Mouse (Mus musculus): ENCODE measurements around the gene Sbk3.

Sbk3 gene

GRCm38 (mm10) chr7:4919096-4919495, 51.9 kb downstream of the Sbk3 start:
- peaks cover 34% of the 10 kb centered on the region for H3K36me3 ChIP-seq (ENCODE audit: insufficient read depth, low read length)
- peak overlapping the region; percentile 64 for H3K4me3 ChIP-seq (replicated peaks; ENCODE audit: low read length)
- TF ChIP-seq NANOG (IDR thresholded peaks at IDR 0.05; ENCODE audit: borderline replicate concordance, low read length): no peak
- TF ChIP-seq POU5F1 (IDR thresholded peaks at IDR 0.05; ENCODE audit: borderline replicate concordance, low read length): no peak
- no peak for TF ChIP-seq CTCF (conservative IDR thresholded peaks at IDR 0.05; ENCODE audit: low read length)

GRCm38 (mm10) chr7:4918681-4919080, 52.3 kb downstream of the Sbk3 start:
- Histone ChIP-seq H3K4me1 (replicated peaks; ENCODE audit: low read depth, low read length) (peaks cover 88% of the 10 kb centered on the region), H3K9me3 (ENCODE audit: low read length) (no peaks in the 10 kb centered on the region), H3K36me3 (ENCODE audit: insufficient read depth, low read length) (peaks cover 34% of the 10 kb centered on the region), H3K27me3 (ENCODE audit: insufficient read depth, low read length) (peaks cover under 1% of the 10 kb centered on the region; the same call in 1 of the 2 replicates), H3K4me3 (replicated peaks; ENCODE audit: low read length) (peak overlapping the region; percentile 64)
- TF ChIP-seq POU5F1 (IDR thresholded peaks at IDR 0.05; ENCODE audit: borderline replicate concordance, low read length) (no peak), CTCF (conservative IDR thresholded peaks at IDR 0.05; ENCODE audit: low read length) (no peak), NANOG (IDR thresholded peaks at IDR 0.05; ENCODE audit: borderline replicate concordance, low read length) (no peak)

More at GRCm38 (mm10) chr7:4919096-4919495, 51.9 kb downstream of the Sbk3 start:
- Histone ChIP-seq H3K4me1 (replicated peaks; ENCODE audit: low read depth, low read length) (peaks cover 88% of the 10 kb centered on the region), H3K9me3 (ENCODE audit: low read length) (no peaks in the 10 kb centered on the region), H3K27me3 (ENCODE audit: insufficient read depth, low read length) (peaks cover 4% of the 10 kb centered on the region)

DNA sequence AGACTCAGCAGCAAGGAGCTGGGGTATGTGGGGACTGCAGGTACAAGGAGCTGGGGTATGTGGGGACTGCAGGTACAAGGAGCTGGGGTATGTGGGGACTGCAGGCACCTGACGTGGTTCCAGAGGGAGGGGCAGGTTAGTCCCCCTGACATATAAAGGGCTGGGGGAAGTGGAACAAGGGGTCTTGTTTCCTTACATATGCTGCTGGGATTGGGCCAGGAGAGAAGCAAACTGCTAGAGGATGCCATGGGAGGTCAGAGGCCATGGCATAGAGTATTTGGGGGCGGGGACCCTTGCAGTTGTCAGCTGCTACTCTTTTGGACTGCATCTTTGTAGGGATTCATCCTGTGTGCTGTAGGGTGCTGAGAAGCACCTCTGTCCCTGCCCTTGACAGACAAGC, 53.5 kb downstream of the Sbk3 start:
- H3K36me3 ChIP-seq (ENCODE audit: insufficient read depth, low read length): peaks cover 34% of the 10 kb centered on the region

DNA sequence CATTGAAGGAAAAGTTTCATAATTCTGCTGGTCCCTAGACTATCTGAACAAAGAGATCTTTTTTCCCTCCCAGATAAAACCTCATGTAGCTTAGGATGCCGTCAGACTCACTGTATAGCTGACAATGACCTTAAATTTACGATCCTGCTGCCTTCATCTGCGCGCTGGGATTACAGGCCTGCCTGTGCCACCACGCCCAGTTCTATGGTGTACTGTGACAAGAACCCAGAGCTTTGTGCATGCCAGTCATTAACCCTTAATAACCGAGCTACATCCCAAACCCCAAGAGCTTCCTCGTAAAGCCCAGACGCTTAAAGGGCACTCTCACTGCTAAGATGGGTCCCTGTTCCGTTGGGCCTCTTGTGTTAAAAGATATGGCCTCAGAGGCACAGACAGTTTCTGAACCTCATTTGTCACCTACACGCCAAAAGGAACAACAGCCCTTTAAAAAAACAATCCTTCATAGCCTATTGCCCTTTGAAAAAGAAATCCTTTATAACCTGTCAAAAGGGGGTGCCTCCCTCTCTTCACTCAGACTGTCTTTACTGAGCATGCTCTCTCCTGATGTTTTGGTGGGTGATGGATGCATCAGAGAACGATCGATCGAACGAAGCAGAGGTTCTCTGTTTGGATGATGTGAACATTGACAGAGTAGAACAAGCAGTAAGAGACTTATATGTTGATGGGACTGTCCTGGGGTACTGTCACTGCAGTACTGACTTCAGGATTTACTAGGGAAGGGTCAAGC, 55.1 kb downstream of the Sbk3 start:
- TF ChIP-seq CTCF (conservative IDR thresholded peaks at IDR 0.05; ENCODE audit: low read length): no peak
- no peak for TF ChIP-seq POU5F1 (IDR thresholded peaks at IDR 0.05; ENCODE audit: borderline replicate concordance, low read length)
- no peak for TF ChIP-seq NANOG (IDR thresholded peaks at IDR 0.05; ENCODE audit: borderline replicate concordance, low read length)
- H3K36me3 ChIP-seq (ENCODE audit: insufficient read depth, low read length): peaks cover 40% of the 10 kb centered on the region

More for the DNA sequence above, 53.5 kb downstream of the Sbk3 start:
- no peaks in the 10 kb centered on the region for H3K9me3 ChIP-seq (ENCODE audit: low read length)
- peaks cover 86% of the 10 kb centered on the region for H3K4me1 ChIP-seq (replicated peaks; ENCODE audit: low read depth, low read length)
- TF ChIP-seq POU5F1 (IDR thresholded peaks at IDR 0.05; ENCODE audit: borderline replicate concordance, low read length): no peak
- no peak for TF ChIP-seq CTCF (conservative IDR thresholded peaks at IDR 0.05; ENCODE audit: low read length)
- TF ChIP-seq NANOG (IDR thresholded peaks at IDR 0.05; ENCODE audit: borderline replicate concordance, low read length): no peak
- no peaks in the 10 kb centered on the region; the same call in 1 of the 2 replicates for H3K27me3 ChIP-seq (ENCODE audit: insufficient read depth, low read length)
- no peak overlapping the region for H3K4me3 ChIP-seq (replicated peaks; ENCODE audit: low read length)

More for the DNA sequence above, 55.1 kb downstream of the Sbk3 start:
- H3K4me1 ChIP-seq (replicated peaks; ENCODE audit: low read depth, low read length): peaks cover 77% of the 10 kb centered on the region
- peak overlapping the region; percentile 90 for H3K4me3 ChIP-seq (replicated peaks; ENCODE audit: low read length)
- no peaks in the 10 kb centered on the region; the same call in 1 of the 2 replicates for H3K27me3 ChIP-seq (ENCODE audit: insufficient read depth, low read length)
- H3K9me3 ChIP-seq (ENCODE audit: low read length): no peaks in the 10 kb centered on the region
